Mouse (Mus musculus): ENCODE measurements around the gene Ubald2.

- TF ChIP-seq CTCF (IDR thresholded peaks at IDR 0.05; ENCODE audit: insufficient read depth, low read length): no peak
- TF ChIP-seq POLR2A (IDR thresholded peaks at IDR 0.05; ENCODE audit: borderline replicate concordance, extremely low read depth, low read depth, low read length): no peak
Measured at GRCm38 (mm10) chr11:116463338-116463737, 29.4 kb downstream of the Ubald2 start.

Data from lung, adult 2 months (tissue).